Mouse (Mus musculus): Measurements from ENCODE around the gene Olfr1120.
A peak's percentile ranks its signal among the peaks of the same experiment; 100 is the strongest.
"Not testable (repeated sequence)": the region's sequence is repeated elsewhere in the genome, so short reads cannot be mapped to it uniquely, and the experiment has no call there.

Olfr1120 gene

DNA sequence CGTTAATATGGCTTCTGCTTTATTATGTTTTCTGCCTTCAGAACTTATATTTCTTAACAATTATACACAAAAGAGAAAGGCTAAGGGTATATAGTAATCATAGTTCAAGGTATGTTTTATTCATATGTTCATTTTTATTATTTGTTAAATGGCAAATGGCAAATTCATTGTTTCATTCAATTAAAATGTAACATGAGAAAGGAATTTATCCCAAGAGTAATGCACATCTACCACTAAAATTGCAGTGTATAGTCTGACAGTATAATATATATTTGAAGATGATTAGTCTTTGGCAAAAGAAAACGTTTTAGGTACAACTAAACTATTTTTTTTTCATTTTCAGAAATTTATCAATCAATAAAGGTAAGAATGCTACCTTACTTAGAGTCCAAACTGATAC is at the start of gene Olfr1120:
Gene Olfr1120, plus strand, starts transcription at position 301 of the 400 bp plus-strand sequence.
- no peak for DNase-seq (ENCODE audit: low spot score in 2 of 2)

DNA sequence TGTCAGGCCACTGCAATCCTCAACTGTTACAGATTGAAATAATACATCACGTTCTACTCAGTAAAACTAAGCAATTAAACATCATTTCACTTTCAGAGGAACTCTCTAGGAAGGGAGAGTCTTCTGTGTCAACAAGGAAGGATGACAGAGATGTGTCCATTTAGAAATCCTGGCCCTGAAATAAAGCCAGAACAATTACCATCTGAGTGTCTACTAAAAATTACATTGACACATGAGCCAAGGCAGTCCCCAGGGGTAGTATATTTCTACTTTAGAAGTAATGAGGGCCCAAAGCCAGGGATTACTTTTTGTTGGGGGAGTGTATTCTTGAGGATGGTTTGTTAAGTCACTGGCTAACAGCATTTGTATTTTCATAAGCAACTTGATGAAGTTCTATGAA is 47.3 kb upstream of the Olfr1120 start, which contains the start of gene Olfr1118:
Gene Olfr1118, plus strand, starts transcription at position 301 of the 400 bp plus-strand sequence.
- DNase-seq (ENCODE audit: low spot score in 2 of 2), result no peak

DNA sequence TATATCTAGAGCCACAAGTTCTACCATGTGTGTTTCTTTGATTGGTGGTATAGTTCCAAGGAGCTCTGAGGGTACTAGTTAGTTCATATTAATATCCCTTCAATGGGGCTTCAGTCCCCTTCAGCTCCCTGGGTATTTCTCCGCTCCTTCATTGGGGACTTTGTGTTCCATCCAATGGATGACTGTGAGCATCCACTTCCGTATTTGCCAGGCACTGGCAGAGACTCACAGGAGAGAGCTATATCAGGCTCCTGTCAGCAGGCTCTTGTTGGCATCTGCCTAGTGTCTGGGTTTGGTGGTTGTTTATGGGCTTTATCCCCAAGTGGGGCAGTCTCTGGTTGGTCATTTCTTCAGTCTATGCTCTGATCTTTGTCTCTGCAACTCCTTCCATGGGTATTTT is 5.5 kb downstream of the Olfr1120 start:
- not testable (repeated sequence) for DNase-seq (ENCODE audit: low spot score in 2 of 2)

DNA sequence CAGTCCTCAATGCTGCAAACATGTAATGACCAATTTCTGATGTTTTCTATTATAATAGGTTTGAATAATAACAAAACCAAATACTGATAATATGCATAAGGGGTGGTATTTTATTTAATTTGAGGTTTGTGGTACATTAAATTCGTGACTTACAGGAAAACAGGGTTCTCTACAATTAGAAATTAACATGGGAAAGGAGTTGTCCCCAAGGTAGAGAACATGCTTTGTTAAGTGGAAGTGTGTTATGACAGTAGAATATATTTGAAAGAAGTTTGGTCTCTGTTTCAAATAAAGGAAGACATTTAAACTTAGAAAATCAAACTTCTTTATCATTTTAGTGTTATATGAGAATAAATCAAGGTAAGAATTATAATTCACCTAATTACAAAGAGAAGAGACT is 15.0 kb downstream of the Olfr1120 start, which contains the start of gene Olfr1121:
Gene Olfr1121, plus strand, starts transcription at position 301 of the 400 bp plus-strand sequence.
- DNase-seq (ENCODE audit: low spot score in 2 of 2), result no peak

DNA sequence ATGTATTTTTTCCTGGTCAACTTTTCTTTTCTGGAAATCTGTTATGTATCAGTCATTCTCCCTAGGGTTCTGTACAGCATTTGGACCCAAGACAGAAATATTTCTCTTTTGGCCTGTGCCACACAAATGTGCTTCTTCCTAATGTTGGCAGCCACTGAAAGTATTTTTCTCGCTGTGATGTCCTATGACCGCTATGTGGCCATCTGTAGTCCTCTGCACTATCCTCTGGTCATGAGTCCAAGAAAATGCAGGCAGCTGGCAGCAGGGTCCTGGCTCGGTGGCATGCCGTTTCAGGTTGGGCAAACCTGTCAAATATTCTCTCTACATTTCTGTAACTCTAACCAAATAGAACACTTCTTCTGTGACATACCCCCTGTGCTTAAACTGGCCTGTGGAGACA is 17.1 kb downstream of the Olfr1120 start:
- DNase-seq (ENCODE audit: low spot score in 2 of 2), result peak in 1 of 2 experiments; percentile 40

DNA sequence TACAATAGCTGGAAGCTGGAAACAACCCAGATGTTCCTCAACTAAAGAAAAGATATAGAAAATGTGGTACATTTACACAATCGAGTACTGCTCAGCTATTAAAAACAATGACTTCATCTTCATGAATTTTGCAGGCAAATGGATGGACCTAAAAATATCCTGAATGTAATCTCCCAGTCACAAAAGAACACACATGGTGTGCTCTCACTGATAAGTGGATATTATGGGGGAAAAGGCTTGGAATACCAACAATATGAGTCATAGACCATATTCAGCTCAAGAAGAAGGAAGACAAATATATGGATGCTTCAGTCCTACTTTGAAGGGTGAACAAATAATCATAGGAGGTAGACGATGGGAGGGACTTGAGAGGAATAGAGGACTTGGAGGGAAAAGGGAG is 29.3 kb downstream of the Olfr1120 start:
- no peak for DNase-seq (ENCODE audit: low spot score in 2 of 2)

DNA sequence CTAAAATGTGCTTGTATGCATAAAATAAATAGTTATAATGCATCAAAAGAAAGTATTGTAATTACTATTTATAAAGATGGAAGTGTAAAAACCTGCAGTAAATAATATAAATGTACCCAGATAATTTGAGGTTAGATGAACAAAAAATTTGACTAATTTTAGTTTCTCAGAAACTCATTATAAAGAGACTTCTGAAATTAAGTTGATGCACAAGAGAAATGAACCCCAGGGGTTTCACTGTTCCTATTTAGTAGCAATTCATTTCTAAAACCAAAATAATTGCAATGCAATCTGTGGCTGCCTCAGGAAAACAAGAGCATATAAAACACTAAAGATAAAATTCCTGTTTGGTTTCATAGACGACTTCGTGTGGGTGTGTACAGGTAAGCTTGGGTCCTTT is 30.9 kb downstream of the Olfr1120 start, which contains the start of gene Olfr1122:
Gene Olfr1122, plus strand, starts transcription at position 301 of the 400 bp plus-strand sequence.
- DNase-seq (ENCODE audit: low spot score in 2 of 2), result no peak

DNA sequence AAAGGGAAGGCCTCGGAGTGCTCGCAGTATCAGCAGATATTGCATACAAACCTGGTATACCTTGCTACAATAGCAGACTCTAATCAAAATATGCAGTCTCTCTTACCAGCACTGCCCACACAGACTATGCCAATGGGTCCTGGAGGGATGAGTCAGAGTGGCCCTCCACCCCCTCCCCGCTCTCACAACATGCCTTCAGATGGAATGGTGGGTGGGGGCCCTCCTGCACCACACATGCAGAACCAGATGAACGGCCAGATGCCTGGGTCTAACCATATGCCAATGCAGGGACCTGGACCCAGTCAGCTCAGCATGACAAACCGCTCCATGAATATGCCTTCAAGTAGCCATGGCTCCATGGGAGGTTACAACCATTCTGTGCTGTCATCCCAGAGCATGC is 39.0 kb downstream of the Olfr1120 start:
- DNase-seq (ENCODE audit: low spot score in 2 of 2), result not testable (repeated sequence)

DNA sequence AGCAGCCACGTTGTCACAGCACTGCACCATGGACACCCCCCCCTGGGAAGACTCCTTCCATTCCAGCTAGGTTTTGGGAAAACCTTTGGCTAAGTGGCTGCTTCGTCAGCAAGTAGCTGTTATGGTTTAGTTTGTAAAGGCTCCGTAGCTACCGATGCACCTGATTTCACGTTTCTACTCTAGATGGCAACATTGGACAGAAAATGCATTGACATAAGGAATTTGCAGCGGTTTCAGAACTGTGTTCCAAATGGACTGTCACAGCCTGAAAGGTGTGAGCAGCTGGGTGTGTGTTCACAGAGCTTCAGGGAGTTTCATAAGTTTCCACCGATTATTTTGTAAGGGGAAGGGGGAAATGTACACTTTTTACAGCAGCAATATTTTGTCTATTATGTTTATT is 40.1 kb downstream of the Olfr1120 start:
- DNase-seq (ENCODE audit: low spot score in 2 of 2), result not testable (repeated sequence)

All from cerebellum, postnatal 4 days (tissue).